Comparison of ENCODE assay signal across 16 mouse cellular contexts in the genomic region with DNA sequence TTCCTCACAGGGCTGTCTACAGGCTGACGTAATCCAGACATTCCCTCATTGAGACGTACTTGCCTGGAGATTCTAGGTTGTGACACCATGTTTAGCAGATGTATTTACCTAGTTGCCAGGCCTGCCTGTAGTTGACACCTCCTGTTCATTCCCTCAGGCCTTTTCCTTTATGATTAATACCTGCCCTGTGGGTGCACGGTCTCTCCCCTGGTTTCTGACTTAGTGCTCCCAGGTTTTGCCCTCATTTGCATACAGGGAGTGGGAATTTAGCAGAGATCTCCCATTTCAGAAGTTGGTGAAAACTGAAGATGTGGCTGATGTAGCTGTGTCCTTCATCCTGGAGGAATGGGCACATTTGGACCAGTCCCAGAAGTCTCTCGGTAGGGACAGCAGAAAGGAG.
"Had no signal": no experiment of that assay in that cellular context is flagged by ENCODE, and none has a peak within 500 bp of the region (broad histone marks: within the 10 kb centered on the region; RNA-seq: fewer than 3 reads in every experiment).

No protein-coding gene starts in this region.

- H3K4me1 ChIP-seq: neural tube, embryonic 13.5 days; neural tube, embryonic 15.5 days; stomach, embryonic 15.5 days had no signal

- H3K27ac ChIP-seq: neural tube, embryonic 13.5 days; neural tube, embryonic 15.5 days; stomach, embryonic 15.5 days; stomach, postnatal 0 days had no signal

- H3K4me3 ChIP-seq: neural tube, embryonic 13.5 days; neural tube, embryonic 15.5 days; stomach, embryonic 15.5 days had no signal

- H3K27me3 ChIP-seq: neural tube, embryonic 13.5 days; neural tube, embryonic 15.5 days; stomach, embryonic 15.5 days had no signal

- H3K9me3 ChIP-seq: neural tube, embryonic 13.5 days; neural tube, embryonic 15.5 days; stomach, embryonic 15.5 days had no signal

- DNase-seq: retina, postnatal 1 day; right cerebral cortex, adult 18-20 months; right cerebral cortex, postnatal 14 days; right cerebral cortex, postnatal 25 days; right cerebral cortex, postnatal 4 days; spleen, adult 18-20 months; thymus, adult 18-20 months; thymus, adult 2 months; thymus, postnatal 14 days; thymus, postnatal 25 days; thymus, postnatal 36 days; thymus, postnatal 4 days had no signal
